Mouse (Mus musculus): ENCODE measurements around the gene Crot. TPM values are rescaled to one million over a fixed set of nuclear protein-coding genes. Genes with fewer than 3 reads are reported as not detected.

Crot gene
- total and polyA plus RNA-seq, 3 experiments: 9.4 to 148 (median 9.8) TPM

GRCm38 (mm10) chr5:8917069-8917468 lies 80.1 kb downstream of the Crot start:
- Histone ChIP-seq H3K9me3 (replicated peaks; ENCODE audit: insufficient read depth, low read length) (no peaks in the 10 kb centered on the region), H3K4me1 (ENCODE audit: control insufficient read depth in 1 of 2, insufficient read depth in 2 of 2, low read length in 2 of 2) (peaks cover 8% of the 10 kb centered on the region in 2 experiments), H3K27ac (ENCODE audit: control insufficient read depth, low read depth, low read length) (peak overlapping the region; percentile 63), H3K79me2 (ENCODE audit: control insufficient read depth, insufficient read depth, low read length, poor library complexity) (no peaks in the 10 kb centered on the region), H3K4me3 (ENCODE audit: control insufficient read depth in 1 of 2, insufficient read depth in 1 of 2, low read depth in 2 of 2, low read length in 2 of 2) (no peak overlapping the region), H3K27me3 (ENCODE audit: control insufficient read depth in 1 of 2, insufficient read depth in 2 of 2, low read length in 2 of 2) (no peaks in the 10 kb centered on the region), H3K36me3 (ENCODE audit: control insufficient read depth in 1 of 2, insufficient read depth in 2 of 2, low read length in 2 of 2) (peaks cover 26 to 50% of the 10 kb centered on the region in 2 experiments), H3K9ac (ENCODE audit: control insufficient read depth, low read depth, low read length, poor library complexity, severe bottlenecking) (peak overlapping the region; percentile 36; the same call in 1 of the 2 replicates)
- DNase-seq (ENCODE audit: low read depth, low spot score): peak; percentile 91
- TF ChIP-seq TCF12 (IDR thresholded peaks at IDR 0.05; ENCODE audit: low read depth, low read length) (peak; percentile 82), ELF1 (IDR thresholded peaks at IDR 0.05; ENCODE audit: low read depth, low read length) (peak; percentile 87), USF1 (IDR thresholded peaks at IDR 0.05; ENCODE audit: low read depth, low read length) (no peak), NELFE (IDR thresholded peaks at IDR 0.05; ENCODE audit: low read depth, low read length) (no peak), HCFC1 (IDR thresholded peaks at IDR 0.05; ENCODE audit: low read depth, low read length) (peak; percentile 56), MAX (IDR thresholded peaks at IDR 0.05; ENCODE audit: low read length) (peak; percentile 93), USF2 (IDR thresholded peaks at IDR 0.05; ENCODE audit: borderline replicate concordance in 1 of 2, insufficient read depth in 1 of 2, low read depth in 1 of 2, low read length in 2 of 2) (no peak), MYC (IDR thresholded peaks at IDR 0.05; ENCODE audit: low read depth, low read length) (peak; percentile 99), GABPA (IDR thresholded peaks at IDR 0.05; ENCODE audit: low read depth, low read length) (no peak), RAD21 (IDR thresholded peaks at IDR 0.05; ENCODE audit: low read depth, low read length) (no peak), ZKSCAN1 (IDR thresholded peaks at IDR 0.05; ENCODE audit: low read depth, low read length) (no peak), JUND (IDR thresholded peaks at IDR 0.05; ENCODE audit: low read depth, low read length) (0 out of 2 replicates have a peak, but pooled peaks have one; percentile 56), GATA1 (IDR thresholded peaks at IDR 0.05; ENCODE audit: low read depth, low read length) (peak; percentile 55; the same call in 1 of the 2 replicates), NRF1 (IDR thresholded peaks at IDR 0.05; ENCODE audit: insufficient read depth, low read depth, low read length, poor library complexity, severe bottlenecking) (no peak), MEF2A (IDR thresholded peaks at IDR 0.05; ENCODE audit: extremely low read depth, insufficient replicate concordance, low read depth, low read length, poor library complexity, severe bottlenecking) (no peak), TBP (IDR thresholded peaks at IDR 0.05; ENCODE audit: low read depth, low read length) (0 out of 2 replicates have a peak, but pooled peaks have one; percentile 16), SMC3 (IDR thresholded peaks at IDR 0.05; ENCODE audit: low read depth, low read length) (no peak), ZMIZ1 (IDR thresholded peaks at IDR 0.05; ENCODE audit: low read depth, low read length) (no peak), ETS1 (IDR thresholded peaks at IDR 0.05; ENCODE audit: low read depth, low read length) (peak; percentile 86), EP300 (IDR thresholded peaks at IDR 0.05; ENCODE audit: low read depth in 1 of 2, low read length in 2 of 2) (peak; percentile 87 to 88), MAFK (IDR thresholded peaks at IDR 0.05; ENCODE audit: borderline replicate concordance, low read depth, low read length) (no peak), UBTF (IDR thresholded peaks at IDR 0.05; ENCODE audit: borderline replicate concordance, insufficient read depth, low read depth, low read length) (no peak), SIN3A (IDR thresholded peaks at IDR 0.05; ENCODE audit: low read length) (peak; percentile 93), RCOR1 (IDR thresholded peaks at IDR 0.05; ENCODE audit: low read depth, low read length) (peak; percentile 60; the same call in 1 of the 2 replicates), CHD2 (IDR thresholded peaks at IDR 0.05; ENCODE audit: low read length) (no peak), ZC3H11A (IDR thresholded peaks at IDR 0.05; ENCODE audit: low read depth, low read length) (no peak), POLR2AphosphoS2 (IDR thresholded peaks at IDR 0.05; ENCODE audit: low read length) (no peak), E2F4 (IDR thresholded peaks at IDR 0.05; ENCODE audit: borderline replicate concordance, low read depth, low read length) (no peak), KAT2A (conservative IDR thresholded peaks at IDR 0.05; ENCODE audit: low read depth, low read length) (no peak), TAL1 (IDR thresholded peaks at IDR 0.05; ENCODE audit: low read length) (peak; percentile 87), BHLHE40 (IDR thresholded peaks at IDR 0.05; ENCODE audit: borderline replicate concordance, low read depth, low read length) (no peak), ZNF384 (IDR thresholded peaks at IDR 0.05; ENCODE audit: low read depth, low read length) (no peak), MAZ (IDR thresholded peaks at IDR 0.05; ENCODE audit: low read depth, low read length) (no peak), CHD1 (IDR thresholded peaks at IDR 0.05; ENCODE audit: low read depth, low read length) (no peak), CTCF (IDR thresholded peaks at IDR 0.05 in 2 of 3, conservative IDR thresholded peaks at IDR 0.05 in 1 of 3; ENCODE audit: control insufficient read depth in 1 of 3, insufficient read depth in 1 of 3, low read depth in 2 of 3, low read length in 3 of 3, poor library complexity in 1 of 3, severe bottlenecking in 1 of 3) (no peak), MXI1 (IDR thresholded peaks at IDR 0.05; ENCODE audit: low read depth, low read length) (peak; percentile 97), POLR2A (IDR thresholded peaks at IDR 0.05; ENCODE audit: control insufficient read depth in 1 of 2, insufficient read depth in 1 of 2, low read depth in 1 of 2, low read length in 2 of 2, poor library complexity in 1 of 2) (no peak), MYB (IDR thresholded peaks at IDR 0.05; ENCODE audit: low read depth, low read length) (no peak)

All from MEL (cell line).